Mouse (Mus musculus) frontal cortex, adult (tissue): ENCODE data around the gene Spred2.
A peak's percentile ranks its signal among the peaks of the same experiment; 100 is the strongest.

Experiments used
- ATAC-seq: cut with Nextera tagmentation; 2 replicates; pipeline ENCODE4 v1.9.2; 2017; ENCODE audit warnings: mild to moderate bottlenecking, moderate library complexity, mixed read lengths; ENCODE audit not compliant: low TSS enrichment

The Spred2 gene

GRCm38 (mm10) chr11:19983298-19983697 lies 59.1 kb downstream of the Spred2 start:
- peak; percentile 75 for ATAC-seq

GRCm38 (mm10) chr11:19984029-19984428 lies 59.9 kb downstream of the Spred2 start:
- no peak for ATAC-seq

- ATAC-seq: no peak
These were observed 61.2 kb downstream of the Spred2 start for GRCm38 (mm10) chr11:19985283-19985854.

- ATAC-seq: no peak
These were observed 62.3 kb downstream of the Spred2 start for GRCm38 (mm10) chr11:19986443-19986861.

- no peak for ATAC-seq
These were observed 62.9 kb downstream of the Spred2 start for GRCm38 (mm10) chr11:19986871-19987755.

GRCm38 (mm10) chr11:19987756-19988091 lies 63.5 kb downstream of the Spred2 start:
- no peak for ATAC-seq

GRCm38 (mm10) chr11:19988224-19988623 lies 64.0 kb downstream of the Spred2 start:
- no peak for ATAC-seq

- ATAC-seq: no peak
These were observed 64.5 kb downstream of the Spred2 start for GRCm38 (mm10) chr11:19988631-19989030.

GRCm38 (mm10) chr11:19989141-19989910 lies 65.2 kb downstream of the Spred2 start:
- ATAC-seq: no peak

- ATAC-seq: no peak
These were observed 66.6 kb downstream of the Spred2 start for GRCm38 (mm10) chr11:19990731-19991130.

GRCm38 (mm10) chr11:19991303-19991976 lies 67.3 kb downstream of the Spred2 start:
- ATAC-seq: no peak

- no peak for ATAC-seq
These were observed 68.4 kb downstream of the Spred2 start for GRCm38 (mm10) chr11:19992341-19993281.

- no peak for ATAC-seq
These were observed 69.6 kb downstream of the Spred2 start for GRCm38 (mm10) chr11:19993753-19994152.

GRCm38 (mm10) chr11:19994262-19994790 lies 70.2 kb downstream of the Spred2 start:
- ATAC-seq: no peak

- no peak for ATAC-seq
These were observed 73.8 kb downstream of the Spred2 start for GRCm38 (mm10) chr11:19997940-19998339.

- no peak for ATAC-seq
These were observed 78.7 kb downstream of the Spred2 start for GRCm38 (mm10) chr11:20002883-20003282.

GRCm38 (mm10) chr11:20007701-20008100 lies 83.5 kb downstream of the Spred2 start:
- no peak for ATAC-seq

- peak; percentile 65 for ATAC-seq
These were observed 87.2 kb downstream of the Spred2 start for GRCm38 (mm10) chr11:20011210-20011978.

- ATAC-seq: no peak
These were observed 89.2 kb downstream of the Spred2 start for GRCm38 (mm10) chr11:20013366-20013765.

GRCm38 (mm10) chr11:20017937-20018336 lies 93.8 kb downstream of the Spred2 start:
- ATAC-seq: no peak
